Mouse (Mus musculus) inflammation-experienced regulatory T-cells (primary cell): ENCODE data around the gene Klhl33. TPM values are rescaled to one million over a fixed set of nuclear protein-coding genes. Genes with fewer than 3 reads are reported as not detected.

ENCODE experiments used
- polyA plus RNA-seq, 2 experiments: library from polyadenylated mRNA; unstranded; fragments of 100-300 nt; shearing (Covaris generic); gene quantifications; one replicate each; pipeline ENCODE4 v1.2.1; 2017

Klhl33 gene
- under 1 TPM; 0.33 to 0.40 TPM for polyA plus RNA-seq

GRCm38 (mm10) chr14:50897374-50897765, at the start of gene Klhl33:
Klhl33 (minus strand) TSS chr14:50897507.

GRCm38 (mm10) chr14:50943932-50944667, 46.8 kb upstream of the Klhl33 start, which contains the start of gene Gm49342:
Gm49342 (plus strand) TSS chr14:50944517.

GRCm38 (mm10) chr14:50930754-50931492, 33.6 kb upstream of the Klhl33 start, which contains the start of the genes Pip4p1 and Pnp:
Pip4p1 (minus strand) TSS chr14:50930856.
Pnp (plus strand) TSS chr14:50931082.

GRCm38 (mm10) chr14:50924281-50925064, 27.2 kb upstream of the Klhl33 start, which contains the start of the genes Osgep and Apex1:
Osgep (minus strand) TSS chr14:50924893.
Apex1 (plus strand) TSS chr14:50924968.

GRCm38 (mm10) chr14:50869889-50870804, 27.2 kb downstream of the Klhl33 start, which contains the start of gene Tep1:
Tep1 (minus strand) TSS chr14:50870560.

Other genes with a start within 250 kb of the Klhl33 start
- gene Olfr747, start 204.3 kb downstream of the Klhl33 start, polyA plus RNA-seq: not detected
- under 1 TPM in 1 of 2 experiments, not detected in 1; 0.71 TPM for gene Olfr748, start 190.1 kb downstream of the Klhl33 start, polyA plus RNA-seq
- not detected for gene Olfr749, start 152.4 kb downstream of the Klhl33 start, polyA plus RNA-seq
- gene Ttc5, start 112.0 kb downstream of the Klhl33 start, polyA plus RNA-seq: 100 to 1,000 TPM; 107 to 120 TPM
- gene Ccnb1ip1, start 89.8 kb downstream of the Klhl33 start, polyA plus RNA-seq: under 1 TPM in 1 of 2 experiments, not detected in 1; 0.37 TPM
- gene Parp2, start 89.7 kb downstream of the Klhl33 start, polyA plus RNA-seq: 10 to 100 TPM; 74.4 to 87.3 TPM
- gene Tep1, start 26.9 kb downstream of the Klhl33 start, polyA plus RNA-seq: 10 to 100 TPM; 20.6 to 24.3 TPM
- gene Osgep, start 27.4 kb upstream of the Klhl33 start, polyA plus RNA-seq: 100 to 1,000 TPM in 1 of 2 experiments, 10 to 100 TPM in 1; 95.6 to 104 TPM
- gene Apex1, start 27.5 kb upstream of the Klhl33 start, polyA plus RNA-seq: 10 to 100 TPM; 50.0 to 51.6 TPM
- gene Pip4p1, start 33.3 kb upstream of the Klhl33 start, polyA plus RNA-seq: 10 to 100 TPM; 67.6 to 81.9 TPM
- 10 to 100 TPM; 47.8 to 51.5 TPM for gene Pnp, start 33.6 kb upstream of the Klhl33 start, polyA plus RNA-seq
- not detected for gene Gm49342, start 47.0 kb upstream of the Klhl33 start, polyA plus RNA-seq
- 1 to 10 TPM in 1 of 2 experiments, under 1 TPM in 1; 0.95 to 1.1 TPM for gene Pnp2, start 58.5 kb upstream of the Klhl33 start, polyA plus RNA-seq
- 1 to 10 TPM in 1 of 2 experiments, under 1 TPM in 1; 0.37 to 1.0 TPM for gene Rnase10, start 110.2 kb upstream of the Klhl33 start, polyA plus RNA-seq
- gene Rnase9, start 144.4 kb upstream of the Klhl33 start, polyA plus RNA-seq: not detected
- gene Rnase11, start 152.7 kb upstream of the Klhl33 start, polyA plus RNA-seq: not detected
- not detected for gene Rnase12, start 160.2 kb upstream of the Klhl33 start, polyA plus RNA-seq
- 1 to 10 TPM in 1 of 2 experiments, under 1 TPM in 1; 0.68 to 4.6 TPM for gene Olfr750, start 176.9 kb upstream of the Klhl33 start, polyA plus RNA-seq
- gene Rnase4, start 193.6 kb upstream of the Klhl33 start, polyA plus RNA-seq: 10 to 100 TPM; 16.4 to 19.1 TPM
- 1 to 10 TPM; 3.2 to 4.6 TPM for gene Ang, start 193.6 kb upstream of the Klhl33 start, polyA plus RNA-seq
- not detected for gene Eddm3b, start 216.9 kb upstream of the Klhl33 start, polyA plus RNA-seq
- 1 to 10 TPM; 2.1 to 5.0 TPM for gene Rnase6, start 226.4 kb upstream of the Klhl33 start, polyA plus RNA-seq
- gene Rnase1, start 249.3 kb upstream of the Klhl33 start, polyA plus RNA-seq: 1 to 10 TPM; 1.2 to 3.6 TPM